Mouse (Mus musculus) megakaryocyte, embryonic 14.5 days (primary cell): Measurements from ENCODE around the gene Mxd1. TPM values are rescaled to one million over a fixed set of nuclear protein-coding genes. Genes with fewer than 3 reads are reported as not detected.

ENCODE experiments used
- H3K27me3 ChIP-seq: replicated peaks from 2 replicates; pipeline ENCODE3; 2012; ENCODE audit warnings: inconsistent platforms
- H3K36me3 ChIP-seq: replicated peaks from 2 replicates; pipeline ENCODE3; 2012; ENCODE audit warnings: low read length, inconsistent platforms, mixed read lengths
- H3K4me1 ChIP-seq: 2 replicates; pipeline ENCODE4 v1.6.1; 2012; ENCODE audit warnings: inconsistent platforms
- H3K4me3 ChIP-seq: replicated peaks from 2 replicates; pipeline ENCODE3; 2012; ENCODE audit warnings: moderate library complexity, mild to moderate bottlenecking, inconsistent platforms
- H3K9me3 ChIP-seq: 2 replicates; pipeline ENCODE4 v1.6.1; 2012; ENCODE audit warnings: inconsistent platforms
- FLI1 ChIP-seq: IDR thresholded peaks from 2 replicates; pipeline ENCODE4 v1.6.1; 2012; ENCODE audit warnings: low read length, inconsistent platforms, mixed read lengths
- GATA1 ChIP-seq: IDR thresholded peaks from 3 replicates; pipeline ENCODE4 v1.6.1; 2012; ENCODE audit warnings: mixed read lengths, low read length, inconsistent platforms, borderline replicate concordance
- polyA plus RNA-seq: library from polyadenylated mRNA; stranded (reverse); fragments of >175 nt; gene quantifications from 2 replicates; pipeline ENCODE4 v1.2.3, GENCODE M21; 2012; ENCODE audit warnings: low replicate concordance; ENCODE audit not compliant: insufficient read depth

The Mxd1 gene
- polyA plus RNA-seq, result 45.0 and 47.5 TPM in 2 replicates

DNA sequence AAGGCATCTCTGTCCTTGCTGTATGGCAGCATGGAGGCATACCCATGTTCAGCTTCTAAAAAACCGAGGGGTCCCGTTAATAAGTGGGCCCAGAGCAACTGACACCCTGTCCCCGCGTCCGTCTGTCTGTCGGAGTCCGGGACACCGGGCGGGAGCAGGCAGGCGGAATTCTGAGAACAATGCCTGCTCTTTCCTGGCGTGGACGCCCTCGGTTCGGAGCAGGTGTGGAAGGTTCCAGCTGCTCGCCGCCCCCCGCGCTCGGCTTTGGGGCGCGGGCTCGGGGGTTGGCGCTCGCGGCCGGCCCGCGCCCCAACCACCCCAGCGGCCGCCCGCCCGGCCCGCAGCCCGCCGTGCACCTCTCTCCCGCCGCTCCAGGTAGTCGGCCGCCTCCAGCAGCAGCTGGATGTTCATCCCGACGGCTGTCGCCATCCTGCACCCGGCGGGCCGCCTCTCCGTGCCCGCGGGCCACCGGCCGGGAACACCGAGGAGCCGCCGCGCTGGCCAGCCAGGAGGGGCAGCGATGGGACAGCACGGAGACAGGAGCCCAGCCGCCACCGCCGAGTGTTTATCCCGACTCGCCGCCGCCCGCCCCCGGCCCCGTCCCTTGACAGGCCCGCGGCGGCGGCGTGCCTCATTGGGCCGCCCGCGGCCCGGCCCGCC, at the start of gene Mxd1:
TSS of gene Mxd1 (minus strand) at position 582 of the 660 bp plus-strand sequence.
- H3K9me3 ChIP-seq, result no peaks in the 10 kb centered on the region
- H3K27me3 ChIP-seq, result no peaks in the 10 kb centered on the region
- H3K36me3 ChIP-seq, result peaks cover 78% of the 10 kb centered on the region
- peak within 1 kb of the TSS; percentile 99 for H3K4me3 ChIP-seq
- H3K4me1 ChIP-seq, result peaks cover 65% of the 10 kb centered on the region
- TF ChIP-seq FLI1 (no peak), GATA1 (no peak)

DNA sequence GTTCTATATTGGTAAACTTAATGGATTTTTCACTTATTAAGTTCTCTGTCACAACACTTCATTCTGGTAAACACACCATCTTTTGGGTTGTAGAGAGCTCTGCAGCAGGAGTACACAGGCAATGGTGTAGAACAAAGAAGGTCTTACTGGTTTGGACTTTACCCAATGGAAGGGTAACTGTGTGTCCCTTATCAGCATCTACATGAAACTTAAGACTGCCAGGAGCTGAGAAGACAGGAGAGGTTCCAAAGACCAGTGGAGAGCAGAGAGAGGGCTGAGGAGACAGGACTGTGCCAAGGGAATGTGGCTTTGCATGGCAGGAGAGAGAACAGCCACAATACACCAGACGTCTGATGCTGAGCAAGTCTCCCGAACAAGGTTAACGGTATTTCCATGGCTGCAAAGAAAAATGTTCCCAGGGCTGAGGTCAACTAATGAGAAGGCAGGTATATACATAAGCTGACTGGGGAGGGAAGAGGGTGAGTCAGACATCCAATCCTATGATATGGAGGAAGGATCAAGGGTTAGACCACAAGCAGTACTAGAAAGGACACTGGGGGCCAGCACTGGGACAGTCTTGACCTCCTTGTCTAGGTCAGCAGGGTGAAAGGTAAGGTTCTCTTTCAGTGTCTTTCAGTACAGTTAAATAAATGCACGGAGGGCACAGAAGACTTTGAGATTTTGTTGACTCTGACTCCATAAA, 39.3 kb upstream of the Mxd1 start:
- TF ChIP-seq GATA1 (no peak), FLI1 (no peak)
- H3K4me3 ChIP-seq, result no peak overlapping the region
- H3K36me3 ChIP-seq, result peaks cover 79% of the 10 kb centered on the region

DNA sequence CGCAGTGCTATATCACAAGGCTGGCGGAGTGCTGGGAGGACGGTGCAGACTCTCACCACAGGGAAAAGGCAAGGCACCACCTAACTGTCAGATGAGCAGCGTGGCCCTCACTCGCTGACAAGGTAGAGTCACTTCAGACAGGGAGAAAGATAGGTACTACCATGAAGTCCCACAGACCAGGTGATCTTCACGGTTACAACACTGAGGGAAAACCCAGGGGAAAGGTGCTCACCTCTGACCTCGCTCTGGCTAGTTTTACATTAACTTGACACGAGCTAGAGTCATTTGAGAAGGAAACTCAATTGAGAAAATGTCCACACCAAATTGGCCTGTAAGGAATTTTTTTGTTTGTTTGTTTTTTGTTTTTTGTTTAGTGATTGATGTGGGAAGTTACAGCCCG, 33.6 kb upstream of the Mxd1 start:
- H3K4me3 ChIP-seq, result no peak overlapping the region
- peaks cover 93% of the 10 kb centered on the region for H3K36me3 ChIP-seq
- no peaks in the 10 kb centered on the region for H3K27me3 ChIP-seq
- TF ChIP-seq FLI1 (no peak), GATA1 (no peak)
- H3K4me1 ChIP-seq, result no peaks in the 10 kb centered on the region
- H3K9me3 ChIP-seq, result no peaks in the 10 kb centered on the region

More for the DNA sequence above, 39.3 kb upstream of the Mxd1 start:
- no peaks in the 10 kb centered on the region for H3K27me3 ChIP-seq
- H3K4me1 ChIP-seq, result 0 out of 2 replicates have a peak, but pooled peaks cover 4% of the 10 kb centered on the region
- no peaks in the 10 kb centered on the region for H3K9me3 ChIP-seq

- H3K27me3 ChIP-seq, result no peaks in the 10 kb centered on the region
- peaks cover 4% of the 10 kb centered on the region for H3K4me1 ChIP-seq
- H3K36me3 ChIP-seq, result peaks cover 93% of the 10 kb centered on the region
- no peak for TF ChIP-seq FLI1
- TF ChIP-seq GATA1, result no peak
- no peak overlapping the region for H3K4me3 ChIP-seq
- H3K9me3 ChIP-seq, result no peaks in the 10 kb centered on the region
Observed at GRCm38 (mm10) chr6:86697903-86698302, 28.9 kb upstream of the Mxd1 start.

GRCm38 (mm10) chr6:86696213-86696612, 27.3 kb upstream of the Mxd1 start:
- no peaks in the 10 kb centered on the region for H3K9me3 ChIP-seq
- peaks cover 4% of the 10 kb centered on the region for H3K4me1 ChIP-seq
- no peak overlapping the region for H3K4me3 ChIP-seq
- no peaks in the 10 kb centered on the region for H3K27me3 ChIP-seq
- peaks cover 91% of the 10 kb centered on the region for H3K36me3 ChIP-seq
- TF ChIP-seq FLI1 (no peak), GATA1 (no peak)

- peaks cover 90% of the 10 kb centered on the region for H3K36me3 ChIP-seq
- peaks cover 4% of the 10 kb centered on the region for H3K4me1 ChIP-seq
- TF ChIP-seq GATA1 (no peak), FLI1 (no peak)
- no peaks in the 10 kb centered on the region for H3K27me3 ChIP-seq
- no peaks in the 10 kb centered on the region for H3K9me3 ChIP-seq
- no peak overlapping the region for H3K4me3 ChIP-seq
Observed at GRCm38 (mm10) chr6:86694465-86694864, 25.5 kb upstream of the Mxd1 start.

DNA sequence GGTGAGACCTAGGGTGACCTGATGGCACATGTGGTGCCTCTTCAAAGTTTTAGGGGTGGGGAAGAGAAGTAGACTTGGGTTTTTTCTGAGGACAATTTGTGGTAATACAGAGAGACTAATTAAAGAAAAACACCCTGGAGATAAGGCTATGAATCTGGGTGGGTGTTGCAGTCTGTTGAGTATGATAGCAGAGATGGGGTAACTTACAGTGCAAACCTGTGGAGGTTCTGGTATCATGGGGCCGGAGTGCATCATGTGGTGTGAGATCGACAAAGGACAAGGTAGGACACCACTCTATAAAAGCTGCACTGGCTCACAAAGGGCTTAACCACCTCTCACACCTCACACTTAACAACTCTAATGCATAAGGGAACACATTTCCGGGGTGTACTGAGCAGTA, 20.7 kb upstream of the Mxd1 start:
- H3K27me3 ChIP-seq, result no peaks in the 10 kb centered on the region
- H3K4me3 ChIP-seq, result no peak overlapping the region
- no peaks in the 10 kb centered on the region for H3K9me3 ChIP-seq
- TF ChIP-seq GATA1, result no peak
- no peak for TF ChIP-seq FLI1
- peaks cover 8% of the 10 kb centered on the region for H3K4me1 ChIP-seq
- peaks cover 55% of the 10 kb centered on the region for H3K36me3 ChIP-seq

GRCm38 (mm10) chr6:86686971-86687370, 18.0 kb upstream of the Mxd1 start:
- Histone ChIP-seq H3K4me1 (peaks cover 20% of the 10 kb centered on the region), H3K27me3 (no peaks in the 10 kb centered on the region), H3K4me3 (no peak overlapping the region), H3K36me3 (peaks cover 44% of the 10 kb centered on the region), H3K9me3 (no peaks in the 10 kb centered on the region)
- TF ChIP-seq GATA1 (no peak), FLI1 (no peak)

- TF ChIP-seq FLI1 (no peak), GATA1 (no peak)
- Histone ChIP-seq H3K4me1 (peaks cover 20% of the 10 kb centered on the region), H3K36me3 (peaks cover 47% of the 10 kb centered on the region), H3K4me3 (peak overlapping the region; percentile 100), H3K27me3 (no peaks in the 10 kb centered on the region), H3K9me3 (no peaks in the 10 kb centered on the region)
Observed at GRCm38 (mm10) chr6:86684655-86685011, 15.7 kb upstream of the Mxd1 start.
